Mouse (Mus musculus) kidney, postnatal 0 days (tissue): Measurements from ENCODE around the gene Snapc5. TPM values are rescaled to one million over a fixed set of nuclear protein-coding genes. Genes with fewer than 3 reads are reported as not detected.

Source experiments
- ATAC-seq: fragments of 200-750 bp; cut with Nextera tagmentation; replicated peaks from 2 replicates; pipeline ENCODE4 v1.8.0; 2017; ENCODE audit warnings: low read depth, moderate number of reproducible peaks, moderate TSS enrichment, moderate library complexity; ENCODE audit not compliant: low FRiP score
- DNase-seq: peaks from one replicate; pipeline ENCODE4 v3.0.0-alpha.2; 2016; ENCODE audit warnings: low spot score
- H3K27ac ChIP-seq: fragments of 300-500 bp; sonication (generic); 2 replicates; pipeline ENCODE4 v1.5.1; 2014; ENCODE audit warnings: mild to moderate bottlenecking
- H3K27me3 ChIP-seq: fragments of 300-500 bp; sonication (generic); 2 replicates; pipeline ENCODE4 v1.6.1; 2014; ENCODE audit warnings: low read length, mixed read lengths; ENCODE audit not compliant: insufficient read depth
- H3K36me3 ChIP-seq: fragments of 300-500 bp; sonication (generic); 2 replicates; pipeline ENCODE4 v1.6.1; 2014; ENCODE audit warnings: low read length, mixed read lengths; ENCODE audit not compliant: insufficient read depth
- H3K4me1 ChIP-seq: fragments of 300-500 bp; sonication (generic); replicated peaks from 2 replicates; pipeline ENCODE4 v1.6.1; 2014; ENCODE audit warnings: antibody characterized with exemption, low read length, mixed read lengths; ENCODE audit not compliant: insufficient read depth
- H3K4me2 ChIP-seq: fragments of 300-500 bp; sonication (generic); 2 replicates; pipeline ENCODE4 v1.6.1; 2014; ENCODE audit warnings: mild to moderate bottlenecking, low read length, moderate library complexity, mixed read lengths
- H3K4me3 ChIP-seq: fragments of 300-500 bp; sonication (generic); replicated peaks from 2 replicates; pipeline ENCODE4 v1.5.1; 2014; ENCODE audit warnings: low read depth, low read length
- H3K9ac ChIP-seq: fragments of 300-500 bp; sonication (generic); 2 replicates; pipeline ENCODE4 v1.6.1; 2014; ENCODE audit warnings: low read depth, low read length
- H3K9me3 ChIP-seq: fragments of 300-500 bp; sonication (generic); replicated peaks from 2 replicates; pipeline ENCODE4 v1.6.1; 2016; ENCODE audit warnings: low read length, inconsistent platforms, mixed read lengths
- CTCF ChIP-seq: IDR thresholded peaks from 2 replicates; pipeline ENCODE4 v1.5.1; 2016; ENCODE audit warnings: antibody characterized with exemption, low read depth, mild to moderate bottlenecking, moderate library complexity
- WGBS: fragments of 180-500 bp; shearing (Covaris S2); extraction: QIAGEN DNeasy Blood & Tissue Kit; methylation state at CpG from one replicate; pipeline ENCODE4 v1.1.7; 2014; 5-methylcytosine and 5-hydroxymethylcytosine counted together
- microRNA-seq: library from miRNA; unstranded; fragments of <30 nt; microRNA quantifications from one replicate; pipeline ENCODE4, GENCODE M21; 2016
- polyA plus RNA-seq: library from polyadenylated mRNA; unstranded; fragments of >200 nt; fragmentation: Nextera tagmentation; extraction: Ambion mirVana; gene quantifications from 2 replicates; pipeline ENCODE4 v1.2.1, GENCODE M21; 2015

The Snapc5 gene
- polyA plus RNA-seq, 1 experiment from 2014 or later, result 25.8 TPM

- H3K9me3 ChIP-seq, result no peaks in the 10 kb centered on the region
- peak overlapping the region; percentile 51; the same call in 1 of the 2 replicates for H3K27ac ChIP-seq
- 26% methylated on average over 9 of the region's 9 CpGs for WGBS
These were observed 53.3 kb downstream of the Snapc5 start for GRCm38 (mm10) chr9:64232257-64232957.

More at GRCm38 (mm10) chr9:64232257-64232957, 53.3 kb downstream of the Snapc5 start:
- 0 out of 2 replicates have a peak overlapping the region, but pooled peaks have one; percentile 11 for H3K4me2 ChIP-seq
- DNase-seq (peak; percentile 84), ATAC-seq (no peak)
- H3K36me3 ChIP-seq, result no peaks in the 10 kb centered on the region
- no peak for TF ChIP-seq CTCF
- no peak overlapping the region for H3K4me3 ChIP-seq
- H3K4me1 ChIP-seq, result peaks cover 29% of the 10 kb centered on the region
- H3K27me3 ChIP-seq, result no peaks in the 10 kb centered on the region
- no peak overlapping the region for H3K9ac ChIP-seq

Small RNA genes lying within 50 kb of the gene (microRNA-seq; reads per million reads assigned to microRNA genes)
- gene Gm24106, result not detected

Other genes with a start within 250 kb of the Snapc5 start
- gene Smad6, start 157.2 kb upstream of the Snapc5 start, polyA plus RNA-seq, result 7.2 and 10.6 TPM in 2 replicates
- 0.23 and 0.29 TPM in 2 replicates for gene Lctl, start 62.1 kb upstream of the Snapc5 start, polyA plus RNA-seq
- 7.5 and 8.6 TPM in 2 replicates for gene Zwilch, start 6.2 kb upstream of the Snapc5 start, polyA plus RNA-seq
- gene Rpl4, start 5.9 kb upstream of the Snapc5 start, polyA plus RNA-seq, result 1,162 and 1,196 TPM in 2 replicates
- 1.3 and 2.0 TPM in 2 replicates for gene Uchl4, start 55.9 kb downstream of the Snapc5 start, polyA plus RNA-seq
- gene Map2k1, start 74.4 kb downstream of the Snapc5 start, polyA plus RNA-seq, result 81.6 and 82.7 TPM in 2 replicates
- 168 and 193 TPM in 2 replicates for gene Tipin, start 102.3 kb downstream of the Snapc5 start, polyA plus RNA-seq
- gene Dis3l, start 162.0 kb downstream of the Snapc5 start, polyA plus RNA-seq, result 13.9 and 14.5 TPM in 2 replicates
- gene Megf11, start 206.4 kb downstream of the Snapc5 start, polyA plus RNA-seq, result 2.5 and 2.6 TPM in 2 replicates